Mouse (Mus musculus): ENCODE measurements at regions not wholly inside any gene's neighbourhood (a gene's known extent, or its start where the extent isn't known, plus 50 kb on each side); places are given as distances from the start of the nearest gene placed in this dataset.

DNA sequence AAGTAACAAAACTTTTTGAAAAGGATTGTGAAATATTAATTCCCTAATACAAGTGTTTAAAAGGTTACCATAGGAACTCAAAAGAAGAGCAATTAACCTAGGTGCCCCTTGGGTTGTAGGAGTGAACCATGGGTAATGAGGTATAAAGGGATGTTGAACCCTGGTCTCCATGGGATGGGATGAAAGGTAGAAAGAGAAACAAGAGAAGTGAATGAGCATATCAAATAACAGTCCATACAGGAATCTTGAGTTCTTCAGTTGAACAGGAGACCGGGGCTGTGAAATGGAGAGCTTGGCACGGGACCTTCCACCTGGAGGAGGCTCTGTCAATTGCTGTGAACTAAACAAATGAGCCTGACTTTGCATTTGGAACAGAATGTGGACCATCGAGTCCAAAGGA is 449.6 kb upstream of the Meis1 start:
- no peak for DNase-seq (ENCODE audit: low spot score)

DNA sequence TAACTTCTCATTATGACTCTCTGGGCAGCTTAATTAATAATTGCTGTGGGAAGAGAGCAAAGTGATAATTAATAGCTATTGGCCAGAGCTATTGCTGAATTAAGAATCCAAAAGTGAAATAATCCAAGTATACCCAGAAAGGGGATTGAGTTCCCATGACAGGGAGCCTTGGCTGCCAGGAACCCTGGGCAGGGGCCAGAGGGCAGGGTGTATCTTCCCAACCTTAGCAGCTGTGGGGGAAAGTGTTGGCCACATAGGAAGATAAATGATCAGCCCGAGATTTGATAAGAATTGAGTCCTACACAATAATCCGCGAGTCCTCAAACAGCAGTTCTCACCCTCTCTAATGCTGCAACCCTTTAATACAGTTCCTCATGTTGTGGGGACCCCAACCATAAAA is 450.0 kb upstream of the Meis1 start:
- DNase-seq (ENCODE audit: low spot score), result no peak

DNA sequence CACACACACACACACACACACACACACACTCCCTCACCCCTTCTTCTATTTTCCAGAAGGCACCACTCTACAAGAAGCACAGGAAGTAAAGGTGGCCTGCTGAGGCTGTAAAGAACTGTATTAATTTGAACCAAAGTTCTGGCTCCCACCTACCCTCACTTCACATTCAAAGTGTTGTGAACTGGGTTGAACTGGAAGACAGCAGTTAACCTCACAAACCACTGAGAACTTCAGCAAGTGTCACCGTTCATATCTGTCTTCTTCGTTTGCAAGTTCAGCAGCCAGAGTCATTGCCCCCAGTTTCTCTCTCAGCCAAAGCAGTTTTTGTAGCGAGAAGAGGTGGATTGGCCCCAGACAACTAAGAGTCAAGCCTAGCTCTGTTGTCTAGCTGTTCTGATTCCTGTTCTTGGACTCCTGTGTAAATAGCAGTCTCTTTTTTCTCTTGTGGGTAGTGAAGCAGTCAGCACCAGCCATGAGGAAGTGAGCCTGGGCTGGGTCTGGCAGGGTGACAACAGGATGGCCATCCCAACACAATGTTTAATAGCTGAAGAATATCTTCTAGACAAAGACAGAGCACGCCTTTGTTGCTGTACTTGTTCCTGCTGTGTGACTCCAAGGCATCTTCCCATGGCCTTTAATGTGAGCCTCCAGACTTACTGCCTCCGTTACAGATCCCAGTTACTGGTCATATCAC is 452.0 kb upstream of the Meis1 start:
- DNase-seq (ENCODE audit: low spot score), result no peak

DNA sequence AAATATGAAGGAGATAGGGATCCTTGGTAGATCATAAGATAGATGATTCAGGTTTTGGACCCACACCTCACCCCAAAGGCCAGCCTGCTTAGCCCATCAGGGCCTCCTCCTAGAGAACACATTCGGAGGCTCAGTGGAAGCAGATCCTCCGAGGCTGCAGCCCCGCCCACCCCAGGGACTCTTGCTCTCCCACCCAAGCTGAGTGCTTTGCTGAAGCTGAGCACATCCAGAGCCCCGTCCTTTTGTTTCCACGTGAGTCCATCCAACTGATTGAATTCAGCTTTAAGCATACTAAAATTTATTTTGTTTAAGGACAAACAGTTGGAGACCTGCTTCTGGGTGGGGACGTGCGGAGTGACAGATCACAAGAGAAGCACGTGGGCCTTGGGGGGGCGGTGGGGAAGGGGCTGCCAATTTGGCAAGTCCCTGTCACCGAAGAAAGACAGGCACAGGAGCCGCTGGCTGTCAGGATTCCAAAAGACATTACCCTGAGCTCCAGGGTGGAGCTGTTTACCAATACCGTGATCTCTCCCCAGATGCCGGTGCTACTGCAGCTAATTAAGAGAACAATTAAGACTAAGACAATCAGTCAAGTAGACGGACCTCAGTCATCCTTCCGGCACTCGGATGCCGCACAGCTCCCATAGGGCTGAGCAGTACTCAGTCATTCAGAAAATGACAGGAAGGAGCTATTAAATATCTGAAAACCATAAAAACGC is 448.9 kb upstream of the Spred2 start:
- no peak for DNase-seq (ENCODE audit: low spot score)

DNA sequence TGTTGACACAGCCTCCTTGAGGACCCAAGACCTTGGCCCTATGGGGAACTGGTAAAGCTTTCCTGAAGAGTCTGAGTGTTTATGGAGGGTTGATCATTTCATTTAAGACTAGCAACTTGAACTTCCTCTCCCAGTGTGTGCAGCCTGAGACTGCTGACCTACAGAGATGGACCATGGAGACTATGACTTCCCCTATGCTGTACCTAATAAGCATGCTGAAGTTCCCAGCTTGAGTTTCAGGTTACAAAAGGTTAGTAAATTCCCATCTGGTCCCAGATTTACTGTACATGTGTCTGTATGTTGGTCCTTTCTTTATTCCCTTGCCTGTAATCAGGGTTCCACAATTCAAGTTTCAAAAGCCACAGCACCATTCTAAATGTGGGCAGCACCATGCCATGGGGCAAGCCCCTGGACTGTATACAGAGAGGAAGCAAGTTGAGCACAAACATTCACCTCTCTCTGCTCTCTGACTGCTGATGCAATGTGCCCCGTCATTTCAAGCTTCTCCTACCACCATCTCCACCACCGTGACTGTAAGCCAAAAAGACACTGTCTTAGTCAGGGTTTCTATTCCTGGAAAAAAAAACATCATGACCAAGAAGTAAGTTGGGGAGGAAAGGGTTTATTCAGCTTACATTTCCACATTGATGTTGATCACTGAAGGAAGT is 431.0 kb upstream of the Spred2 start:
- DNase-seq (ENCODE audit: low spot score), result no peak

DNA sequence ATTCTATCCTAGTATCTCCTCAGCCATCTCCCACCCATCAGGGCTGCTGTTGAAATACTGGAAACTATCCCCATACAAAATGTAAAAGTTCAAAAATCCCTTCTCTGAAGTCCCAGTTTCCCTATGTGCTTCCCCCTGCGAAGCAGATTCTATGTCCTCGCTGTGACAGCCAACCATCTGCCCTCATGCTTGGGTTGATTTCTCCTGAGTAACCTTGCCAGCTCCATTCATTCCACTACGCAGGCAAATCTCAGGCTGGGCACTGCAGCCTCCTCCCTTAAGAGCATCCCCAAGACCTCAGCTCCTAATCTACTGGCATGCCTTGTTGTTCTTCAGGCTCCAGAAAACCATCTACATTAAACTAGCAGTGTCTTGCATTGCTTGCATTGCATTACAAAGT is 402.5 kb upstream of the Spred2 start:
- DNase-seq (ENCODE audit: low spot score), result no peak

DNA sequence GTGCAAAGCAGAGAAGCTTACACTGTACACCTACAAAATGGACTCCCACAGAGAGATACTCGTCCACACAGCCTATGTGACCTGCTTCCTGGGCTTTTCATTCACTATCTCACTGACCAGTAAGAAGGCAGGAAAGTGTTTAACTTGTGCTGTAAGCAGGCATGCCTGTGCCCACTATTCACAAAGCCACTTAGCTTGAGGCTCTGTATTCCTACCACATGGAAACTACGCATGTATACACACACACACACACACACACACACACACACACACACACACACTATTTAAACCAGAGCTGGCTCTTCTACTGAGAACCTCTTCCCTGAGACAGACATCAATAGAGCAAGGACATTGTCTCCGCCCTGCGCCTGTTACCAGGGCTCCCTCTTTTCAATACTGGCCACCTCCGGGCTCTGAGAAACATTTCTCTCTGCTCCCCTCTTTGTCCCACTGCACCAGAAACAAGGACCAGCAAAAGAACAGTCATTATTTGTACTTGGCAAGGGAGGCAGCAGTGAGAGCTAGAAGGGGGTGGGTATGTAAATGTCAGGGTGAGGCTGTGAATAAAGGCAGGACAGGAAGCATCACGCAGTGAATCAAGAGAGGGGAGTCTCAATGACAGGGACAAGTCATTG is 400.2 kb upstream of the Spred2 start:
- DNase-seq (ENCODE audit: low spot score), result no peak

DNA sequence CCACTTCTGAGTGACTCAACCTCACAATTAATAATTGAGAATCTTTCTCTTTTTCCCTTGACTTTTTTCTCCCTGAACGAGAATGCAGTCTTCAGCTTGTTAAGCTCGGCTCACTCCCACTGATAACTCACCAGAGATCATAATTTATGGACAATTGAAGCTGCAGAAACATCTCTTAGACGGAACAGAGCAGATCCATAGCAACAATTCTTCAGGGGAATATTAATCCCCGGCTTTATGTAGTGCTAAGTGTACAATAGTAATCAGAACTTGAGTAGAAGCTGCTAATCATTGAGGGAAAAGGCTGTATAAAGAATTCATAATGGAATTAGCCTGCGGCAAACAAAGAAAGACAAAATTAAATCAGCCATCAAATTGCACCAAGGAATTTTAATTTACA is 395.0 kb upstream of the Spred2 start:
- no peak for DNase-seq (ENCODE audit: low spot score)

DNA sequence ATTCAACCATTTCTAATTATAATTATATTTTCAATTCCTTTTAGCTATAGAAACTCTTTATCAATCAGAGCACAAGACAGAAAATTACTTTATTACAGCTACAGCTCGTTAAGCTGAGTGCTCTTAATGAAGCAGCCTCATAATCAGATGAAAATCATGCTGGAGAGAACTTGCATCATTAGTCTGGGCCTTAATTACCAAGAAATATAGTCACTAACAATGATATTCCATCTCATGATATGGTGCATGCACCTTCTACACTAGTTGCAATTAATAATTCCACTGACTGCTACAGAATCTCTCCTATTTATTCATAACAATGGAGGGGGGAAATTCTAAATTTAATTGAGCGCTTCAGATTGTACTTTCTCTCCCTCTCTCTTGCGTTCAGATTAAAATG is 393.5 kb upstream of the Spred2 start:
- DNase-seq (ENCODE audit: low spot score), result no peak

DNA sequence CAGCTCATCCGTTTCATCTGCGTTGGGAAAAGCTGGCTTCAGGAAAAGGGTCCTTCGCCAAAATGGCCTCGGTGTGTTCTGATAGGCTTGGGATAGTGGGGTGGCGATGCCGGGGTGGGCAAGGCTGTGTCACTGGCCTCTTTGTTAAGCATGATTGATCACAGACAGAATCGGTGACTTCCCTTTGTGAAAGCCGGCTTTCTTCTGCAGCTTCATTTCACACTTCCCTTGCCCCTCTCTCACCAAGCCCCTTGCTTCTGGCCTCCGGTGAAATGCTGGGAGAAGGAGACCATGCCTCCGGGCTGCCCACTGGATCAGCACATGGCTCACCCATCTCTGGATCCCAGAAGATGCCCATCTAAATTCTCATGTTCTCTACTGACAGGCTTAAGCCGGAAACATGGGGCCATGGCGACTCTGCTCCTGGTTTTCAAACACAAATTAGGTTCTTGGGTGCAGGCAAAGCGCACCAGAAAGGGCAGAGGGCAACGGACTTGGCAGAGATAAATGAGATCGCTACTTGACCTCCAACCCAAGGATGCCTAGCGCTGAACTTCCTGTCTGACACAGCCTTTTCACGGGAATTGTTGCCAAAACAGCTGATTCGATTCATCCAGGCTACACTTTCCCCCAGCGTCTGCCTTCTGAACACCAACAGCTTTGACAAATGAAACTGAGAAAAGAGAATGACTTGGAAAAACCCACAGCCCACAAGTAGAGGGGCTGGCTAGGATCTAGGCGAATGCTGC is 392.7 kb upstream of the Spred2 start:
- DNase-seq (ENCODE audit: low spot score), result no peak

DNA sequence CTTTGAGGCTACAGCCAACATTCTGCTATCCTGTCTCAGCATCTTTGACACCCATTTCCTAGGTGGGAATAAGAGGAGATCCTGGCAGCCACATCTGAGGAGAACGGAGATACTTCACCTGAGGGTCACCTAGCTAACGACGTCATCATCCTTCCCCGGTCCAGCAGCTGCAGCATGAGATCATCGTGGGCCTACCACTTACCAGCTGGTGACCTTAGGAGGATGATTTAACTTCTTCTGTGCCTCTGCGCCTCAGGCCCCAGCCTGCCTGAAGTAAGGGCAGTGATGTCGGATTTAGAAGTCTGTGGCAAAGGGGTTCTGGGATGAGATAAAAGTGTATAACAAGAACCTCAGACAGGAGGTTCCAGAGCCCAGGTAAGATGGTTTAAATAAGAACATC is 391.3 kb upstream of the Spred2 start:
- no peak for DNase-seq (ENCODE audit: low spot score)

DNA sequence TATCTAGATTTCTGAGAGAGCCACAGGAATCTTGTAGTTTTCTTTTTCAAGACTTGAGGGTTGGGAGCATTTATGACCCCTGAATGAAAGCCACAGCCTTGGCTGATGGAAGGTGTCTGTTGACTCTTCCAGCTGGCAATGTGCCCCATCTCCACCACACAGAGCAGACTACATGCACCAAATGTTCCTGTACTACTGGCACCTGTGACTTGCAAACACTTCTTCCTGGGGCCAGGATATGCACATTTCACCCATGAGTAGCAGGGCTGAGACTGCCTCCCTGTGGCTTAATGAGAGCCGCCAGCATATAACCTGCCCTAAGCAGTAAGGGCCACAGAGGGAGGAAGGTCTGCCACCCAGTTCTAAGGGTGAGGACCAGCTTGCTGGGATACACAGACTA is 390.5 kb upstream of the Spred2 start:
- DNase-seq (ENCODE audit: low spot score), result no peak

DNA sequence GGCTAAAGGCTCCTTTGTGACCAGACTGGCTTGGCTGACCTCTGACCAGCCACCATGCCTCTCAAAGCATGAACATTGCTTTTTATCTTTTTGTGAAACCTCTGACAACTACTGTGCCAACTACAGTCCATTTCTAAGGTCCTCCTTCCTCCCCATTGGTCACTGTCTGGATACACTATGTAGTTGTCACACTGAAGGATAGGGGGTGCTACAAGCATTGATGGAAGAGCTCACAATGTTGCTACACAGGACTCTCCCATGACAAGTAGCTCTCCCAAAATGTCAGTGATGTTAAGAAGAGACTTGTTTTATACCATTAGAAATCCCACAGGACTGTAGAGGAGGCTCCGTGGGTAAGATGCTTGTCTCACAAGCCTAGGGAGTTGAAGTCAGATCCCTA is 389.0 kb upstream of the Spred2 start:
- no peak for DNase-seq (ENCODE audit: low spot score)

DNA sequence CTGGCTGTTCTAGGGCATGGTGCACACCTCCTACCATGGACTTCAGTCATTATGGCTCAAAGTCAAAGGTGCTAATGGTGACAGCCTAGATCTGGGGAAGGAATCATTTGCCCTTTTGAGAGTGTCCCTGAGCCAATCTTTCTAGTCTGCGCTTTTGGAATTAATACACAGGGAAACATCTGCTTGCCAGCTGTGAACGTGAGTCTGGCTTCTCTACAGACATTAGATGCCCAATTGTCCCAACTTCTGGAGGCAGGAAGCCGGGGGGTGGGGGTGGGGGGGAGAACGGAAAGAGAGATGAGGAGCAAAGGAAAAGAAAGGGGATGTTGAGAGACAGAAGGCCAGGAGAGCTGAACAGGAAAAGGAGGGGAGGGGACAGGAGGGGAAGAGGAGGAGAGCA is 377.9 kb upstream of the Spred2 start:
- DNase-seq (ENCODE audit: low spot score), result no peak

DNA sequence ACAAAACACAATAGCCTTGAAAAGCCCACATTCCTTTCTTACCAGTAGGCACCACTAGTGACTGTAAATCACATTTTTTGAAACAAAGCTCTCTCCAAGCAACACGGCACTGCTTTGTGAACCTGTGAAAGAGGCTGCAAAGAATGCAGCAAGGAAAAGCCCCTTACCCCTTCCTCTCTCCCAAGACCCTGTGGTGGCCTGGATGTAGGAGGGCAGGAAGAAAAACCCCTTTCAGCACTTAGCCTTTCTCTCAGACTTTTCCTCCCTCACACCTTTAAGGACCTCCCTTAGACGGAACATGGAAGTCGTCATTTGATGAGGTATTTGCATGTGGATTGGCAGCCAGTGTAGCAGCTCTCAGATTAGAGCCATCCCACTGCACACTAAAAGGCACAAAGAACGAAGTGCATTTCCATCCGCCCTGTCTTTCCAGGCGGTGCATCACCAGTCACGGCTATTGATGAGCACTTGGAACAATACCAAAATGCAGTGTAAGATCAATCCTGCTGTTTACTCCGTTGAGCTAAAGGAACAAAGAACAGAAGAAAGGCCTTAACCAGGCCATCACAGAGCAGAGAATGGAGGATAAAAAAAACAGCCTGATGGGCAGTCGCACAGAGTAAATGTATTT is 369.7 kb upstream of the Spred2 start:
- no peak for DNase-seq (ENCODE audit: low spot score)

DNA sequence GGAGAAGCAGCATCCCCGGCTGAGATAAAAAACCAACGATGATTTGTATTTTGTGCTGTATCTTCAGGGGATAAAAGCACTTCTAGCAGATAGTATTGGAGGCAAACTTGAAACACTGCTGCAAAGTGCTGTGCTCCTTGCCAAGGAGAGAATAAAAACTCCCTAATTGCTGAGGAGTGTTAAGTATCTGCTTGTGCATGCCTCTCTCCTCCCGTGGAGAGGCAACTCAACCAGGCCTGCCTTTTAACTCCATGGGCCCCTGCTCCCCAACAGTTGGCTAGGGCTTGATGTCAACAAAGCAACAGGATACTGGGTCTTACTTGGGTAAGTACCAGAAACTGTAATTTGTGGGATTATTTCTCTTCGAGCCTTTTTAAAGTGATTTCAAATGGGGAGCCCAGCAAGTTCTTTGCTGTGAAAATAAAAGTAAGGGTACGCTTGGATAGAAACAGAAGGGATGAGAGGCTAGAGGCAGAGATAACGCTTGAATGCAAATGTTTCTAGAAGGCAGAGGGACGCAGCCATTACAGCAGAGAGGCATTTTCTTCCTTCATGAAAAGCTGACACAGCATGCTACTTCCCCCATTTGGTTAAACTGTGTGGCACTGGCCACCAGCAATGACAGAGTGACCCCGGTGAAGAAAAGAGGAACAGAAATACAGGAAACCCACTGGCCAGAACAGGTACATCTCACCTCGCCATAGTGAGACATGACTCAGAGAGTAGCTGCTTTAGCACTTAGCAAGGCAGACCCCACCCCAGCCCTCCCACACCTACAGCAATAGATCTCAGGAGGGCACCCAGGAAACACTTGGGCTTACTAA is 369.0 kb upstream of the Spred2 start:
- DNase-seq (ENCODE audit: low spot score), result no peak

DNA sequence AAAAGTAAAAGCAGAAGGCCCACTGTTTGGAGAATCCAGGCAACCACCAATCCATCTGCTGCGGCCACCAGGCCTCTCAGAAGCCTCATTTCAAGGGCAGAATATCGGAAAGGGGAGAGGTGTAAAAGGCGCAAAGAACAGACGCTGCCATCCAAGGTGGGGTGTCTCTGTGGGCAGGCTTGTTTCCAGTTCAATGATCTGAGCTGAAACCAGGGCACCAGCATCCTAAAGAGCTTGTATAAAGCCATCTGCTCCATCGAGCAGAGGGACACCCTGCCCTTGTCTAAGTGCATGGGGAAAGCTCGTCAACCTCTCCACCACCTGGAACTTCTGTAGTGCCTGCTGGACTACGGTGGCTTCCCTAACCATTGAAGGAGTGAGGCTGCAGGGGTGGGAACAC is 363.7 kb upstream of the Spred2 start:
- DNase-seq (ENCODE audit: low spot score), result no peak

DNA sequence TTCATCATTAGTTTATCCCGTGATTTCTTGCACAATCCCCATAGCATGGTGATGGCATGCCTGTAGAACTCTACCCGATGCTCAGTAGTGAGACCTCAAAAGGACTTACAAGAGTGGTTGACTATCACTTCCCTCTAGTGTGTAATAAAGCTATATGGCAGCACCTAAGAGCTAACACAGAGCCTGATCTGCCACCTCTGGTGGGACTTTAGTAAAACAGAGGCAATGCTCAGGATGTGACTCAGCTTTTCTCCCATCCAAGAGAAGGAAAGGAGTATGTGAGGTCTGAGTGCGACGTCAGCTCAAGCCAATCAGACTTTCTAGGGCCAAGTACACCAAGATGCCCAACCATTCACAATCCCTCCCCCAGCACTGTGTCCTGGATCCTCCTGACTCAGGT is 361.5 kb upstream of the Spred2 start:
- no peak for DNase-seq (ENCODE audit: low spot score)

DNA sequence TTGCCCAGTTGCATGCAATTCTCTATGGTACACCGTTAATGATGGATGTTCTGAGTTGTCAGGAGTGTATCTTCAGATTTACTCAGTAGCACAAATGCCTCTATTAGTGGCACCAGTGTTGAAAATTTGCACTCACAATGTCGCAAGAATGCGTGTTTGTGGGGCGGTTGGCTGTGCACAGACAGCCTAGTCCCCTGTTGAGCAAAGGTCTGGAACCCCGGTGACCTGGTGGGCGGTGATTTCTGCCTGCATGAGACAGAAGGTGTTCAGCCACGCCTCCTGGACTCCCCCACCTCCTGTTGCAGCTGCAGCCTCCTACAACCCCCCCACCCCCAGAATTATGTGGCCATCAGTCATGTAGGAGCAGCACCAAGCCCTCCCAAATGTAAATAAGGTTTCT is 338.9 kb upstream of the Spred2 start:
- DNase-seq (ENCODE audit: low spot score), result no peak

DNA sequence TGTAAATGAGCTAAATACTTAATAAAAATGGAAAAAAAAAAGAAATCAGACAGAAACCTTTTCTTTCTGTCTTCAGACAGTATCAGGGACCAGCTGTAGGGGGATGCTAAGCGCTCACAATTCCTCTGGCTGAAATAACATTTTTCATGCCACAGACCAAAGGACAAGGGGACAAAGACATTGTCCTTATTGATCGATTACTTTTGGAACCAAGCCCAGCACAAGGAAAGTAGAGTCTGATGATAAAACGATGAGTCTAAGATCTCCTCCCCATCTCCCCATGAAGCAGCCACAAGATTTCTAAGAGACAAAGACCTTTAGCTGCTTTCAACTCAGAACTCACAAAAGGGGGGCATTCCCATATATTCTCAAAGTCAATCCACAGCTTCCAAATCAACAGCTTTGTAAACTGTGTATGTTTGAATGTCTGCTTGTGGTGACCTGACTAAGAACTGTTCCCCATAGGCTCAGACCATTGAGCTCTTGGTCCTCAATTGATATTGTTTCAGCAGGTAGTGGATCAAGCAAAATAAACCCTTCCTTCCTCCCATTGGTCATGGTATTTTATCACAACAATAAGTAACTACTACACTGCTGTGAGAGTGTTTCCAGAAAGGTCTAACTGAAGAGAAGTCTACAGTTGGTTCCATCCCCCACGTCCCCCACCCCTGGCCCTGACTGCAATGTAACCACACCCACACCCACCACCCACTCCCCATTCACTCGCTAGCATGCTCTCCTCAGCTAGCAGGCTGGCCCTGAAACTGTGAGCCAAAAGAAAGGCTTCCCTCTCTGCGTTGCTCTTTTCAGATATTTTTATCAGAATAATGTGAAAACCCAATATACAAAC is 331.4 kb upstream of the Spred2 start:
- no peak for DNase-seq (ENCODE audit: low spot score)
